Comparison of ENCODE assay signal across 17 mouse cellular contexts in the genomic region with DNA sequence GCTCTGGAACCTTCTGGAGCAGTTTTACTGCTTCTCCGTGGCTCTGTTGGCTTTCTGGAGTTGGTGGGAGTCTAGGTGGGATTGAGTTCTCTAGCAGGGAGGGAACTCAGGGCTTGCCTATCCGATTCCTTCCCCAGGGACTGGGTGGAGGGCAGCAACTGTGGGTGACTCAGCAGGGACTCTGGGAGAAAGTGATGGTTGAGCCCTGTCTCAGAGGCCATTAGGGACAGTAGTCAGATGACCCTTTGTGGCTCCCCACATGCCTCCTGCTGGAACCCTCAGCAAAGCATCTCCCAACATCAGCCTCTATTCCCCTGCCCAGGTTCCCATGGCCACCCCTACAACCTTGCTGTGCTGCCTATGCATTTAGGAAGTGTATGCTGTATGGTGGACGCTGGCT.
A peak's percentile ranks its signal among the peaks of the same experiment; 100 is the strongest.
DNase-seq lines count a peak whose midpoint lies in the region.
"Had no signal": no experiment of that assay in that cellular context is flagged by ENCODE, and none has a peak within 500 bp of the region (broad histone marks: within the 10 kb centered on the region; RNA-seq: fewer than 3 reads in every experiment).

No protein-coding gene starts in this region.

- peak; percentile 3 for DNase-seq in embryo, embryonic 10 days (ENCODE audit: low spot score)
- no peak for DNase-seq in embryo, embryonic 10.5 days (ENCODE audit: low spot score)
- DNase-seq in 3134 (ENCODE audit: extremely low read depth, insufficient read length, low spot score) = peak; percentile 55
- DNase-seq in NIH3T3 (ENCODE audit: low read depth) = peak; percentile 50
- DNase-seq in lung, postnatal 25 days (ENCODE audit: low spot score) = no peak
- no peak for DNase-seq in urinary bladder, postnatal 36 days (ENCODE audit: low spot score in 2 of 2)
- DNase-seq: adrenal gland, adult 2 months; adrenal gland, postnatal 14 days; cerebellum, adult 11 months; cerebellum, adult 2 months; cerebellum, adult 9-11 months; cerebellum, postnatal 25 days; gastrocnemius, adult 2 months; gastrocnemius, postnatal 14 days; heart, adult 18-20 months; heart, postnatal 14 days; heart, postnatal 4 days had no signal

Comparison
In these comparisons a context has a peak if more than half of its experiments do, and no peak if none do; other contexts are left out.
1. DNase-seq: peak in embryo, embryonic 10 days (single experiment), 3134 (single experiment) and NIH3T3 (single experiment); none in embryo, embryonic 10.5 days (single experiment), lung, postnatal 25 days (single experiment) and urinary bladder, postnatal 36 days (0 of 2).